Mouse (Mus musculus): Measurements from ENCODE around the gene Tmem121b. TPM values are rescaled to one million over a fixed set of nuclear protein-coding genes. Genes with fewer than 3 reads are reported as not detected.
A peak's percentile ranks its signal among the peaks of the same experiment; 100 is the strongest.

The Tmem121b gene
- total and polyA plus RNA-seq, 2 experiments from 2014 or later = 3.0 to 27.6 TPM

GRCm38 (mm10) chr6:120466609-120467329 is 26.8 kb downstream of the Tmem121b start:
- Histone ChIP-seq H3K4me1 (ENCODE audit: insufficient read depth) (0 out of 2 replicates have a peak, but pooled peaks cover under 1% of the 10 kb centered on the region), H3K4me2 (ENCODE audit: low read depth) (no peak overlapping the region), H3K36me3 (ENCODE audit: insufficient read depth) (no peaks in the 10 kb centered on the region), H3K9me3 (ENCODE audit: low read length) (no peaks in the 10 kb centered on the region), H3K27ac (ENCODE audit: low read depth, low read length) (no peak overlapping the region), H3K4me3 (ENCODE audit: low read depth, low read length) (no peak overlapping the region), H3K27me3 (ENCODE audit: insufficient read depth, low read length) (peaks cover 17% of the 10 kb centered on the region), H3K9ac (no peak overlapping the region)
- TF ChIP-seq CTCF (IDR thresholded peaks at IDR 0.05; ENCODE audit: low read depth) = no peak
- DNase-seq (no peak), ATAC-seq (no peak)
- whole genome bisulfite sequencing = 79% methylated on average over 10 of the region's 10 CpGs

DNA sequence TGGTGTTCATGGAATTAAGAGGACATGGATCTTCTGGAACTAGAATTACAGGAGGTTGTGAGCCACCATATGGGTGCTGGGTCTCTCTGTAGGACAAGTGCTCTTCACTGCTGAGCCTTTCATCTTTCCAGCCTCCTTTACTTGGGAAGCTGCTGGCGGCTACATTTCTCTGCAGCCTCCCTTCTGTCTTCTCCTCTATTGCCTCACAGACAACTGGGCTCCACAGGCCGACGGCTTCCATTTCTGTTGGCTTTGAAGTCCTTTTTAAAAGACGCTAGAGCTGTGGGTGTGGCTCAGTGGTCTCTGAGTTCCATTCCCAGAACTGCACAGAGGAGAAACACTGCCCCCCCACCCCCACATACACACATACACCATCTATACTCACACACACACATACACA is 28.2 kb downstream of the Tmem121b start:
- ATAC-seq (no peak), DNase-seq (no peak)
- Histone ChIP-seq H3K4me3 (ENCODE audit: low read depth, low read length) (no peak overlapping the region), H3K27ac (ENCODE audit: low read depth, low read length) (no peak overlapping the region), H3K27me3 (ENCODE audit: insufficient read depth, low read length) (peaks cover 17% of the 10 kb centered on the region), H3K9me3 (ENCODE audit: low read length) (no peaks in the 10 kb centered on the region), H3K4me1 (ENCODE audit: insufficient read depth) (no peaks in the 10 kb centered on the region), H3K36me3 (ENCODE audit: insufficient read depth) (no peaks in the 10 kb centered on the region), H3K9ac (no peak overlapping the region), H3K4me2 (ENCODE audit: low read depth) (no peak overlapping the region)
- WGBS = 49% methylated on average over 4 of the region's 4 CpGs
- no peak for TF ChIP-seq CTCF (IDR thresholded peaks at IDR 0.05; ENCODE audit: low read depth)

DNA sequence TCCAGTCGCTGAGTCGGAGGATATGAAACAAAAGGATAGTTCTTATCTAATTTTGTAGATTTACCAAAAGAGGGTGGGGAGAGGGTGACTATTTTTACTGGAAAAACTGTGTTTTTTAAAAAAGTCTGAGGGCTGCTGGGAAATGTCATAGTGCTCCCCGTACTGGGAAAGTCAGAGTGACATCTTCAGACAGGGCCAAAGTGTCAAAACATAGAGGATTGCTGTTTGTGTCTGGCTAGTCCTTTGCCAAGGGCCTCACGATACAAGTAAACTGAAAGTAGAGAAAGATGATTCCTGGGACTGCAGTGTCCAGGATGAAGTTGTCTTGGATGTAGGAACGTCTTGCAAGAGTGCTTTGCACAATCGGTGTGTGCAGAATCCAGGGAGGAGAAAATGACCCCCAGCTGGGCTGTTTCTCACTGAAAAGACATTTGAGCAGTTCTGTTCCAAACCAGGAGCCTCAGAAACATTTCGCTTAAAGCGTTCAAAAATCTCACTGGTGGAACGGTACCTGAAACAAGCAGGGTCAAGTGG is 29.1 kb downstream of the Tmem121b start:
- ATAC-seq = no peak
- Histone ChIP-seq H3K4me3 (ENCODE audit: low read depth, low read length) (no peak overlapping the region), H3K36me3 (ENCODE audit: insufficient read depth) (no peaks in the 10 kb centered on the region), H3K4me2 (ENCODE audit: low read depth) (0 out of 2 replicates have a peak overlapping the region, but pooled peaks have one; percentile 53), H3K27me3 (ENCODE audit: insufficient read depth, low read length) (peaks cover 17% of the 10 kb centered on the region), H3K4me1 (ENCODE audit: insufficient read depth) (no peaks in the 10 kb centered on the region), H3K27ac (ENCODE audit: low read depth, low read length) (no peak overlapping the region; the same call in 1 of the 2 replicates), H3K9me3 (ENCODE audit: low read length) (no peaks in the 10 kb centered on the region), H3K9ac (no peak overlapping the region)
- TF ChIP-seq CTCF (IDR thresholded peaks at IDR 0.05; ENCODE audit: low read depth) = no peak
- no peak for DNase-seq
- 54% methylated on average over 9 of the region's 9 CpGs for WGBS

DNA sequence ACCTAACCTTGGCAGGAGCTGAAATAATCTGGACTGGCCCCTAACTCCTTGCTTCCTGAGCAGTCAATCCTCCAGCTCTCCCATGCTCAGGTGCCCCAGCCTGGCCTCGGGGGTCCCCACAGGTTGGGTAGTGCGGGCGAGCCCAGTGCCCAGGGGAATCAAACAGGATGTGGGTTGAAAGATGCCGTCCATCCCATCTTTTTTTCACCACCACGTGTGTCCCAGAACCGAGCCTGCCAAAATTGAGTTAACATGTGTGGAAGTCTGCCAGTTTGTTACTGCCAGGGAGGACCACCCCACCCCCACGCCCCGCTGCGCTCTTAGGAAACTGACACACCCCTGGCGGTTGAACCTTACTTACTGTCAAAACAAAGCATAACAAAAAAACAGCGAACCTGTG is 29.7 kb downstream of the Tmem121b start:
- Histone ChIP-seq H3K27me3 (ENCODE audit: insufficient read depth, low read length) (peaks cover 17% of the 10 kb centered on the region), H3K4me3 (ENCODE audit: low read depth, low read length) (peak overlapping the region; percentile 51), H3K4me1 (ENCODE audit: insufficient read depth) (no peaks in the 10 kb centered on the region), H3K27ac (ENCODE audit: low read depth, low read length) (no peak overlapping the region), H3K9ac (0 out of 2 replicates have a peak overlapping the region, but pooled peaks have one; percentile 49), H3K4me2 (ENCODE audit: low read depth) (peak overlapping the region; percentile 53), H3K9me3 (ENCODE audit: low read length) (no peaks in the 10 kb centered on the region), H3K36me3 (ENCODE audit: insufficient read depth) (no peaks in the 10 kb centered on the region)
- no peak for TF ChIP-seq CTCF (IDR thresholded peaks at IDR 0.05; ENCODE audit: low read depth)
- 5% methylated on average over 11 of the region's 11 CpGs for WGBS
- ATAC-seq = no peak
- DNase-seq = peak; percentile 46

- H3K9me3 ChIP-seq (ENCODE audit: low read length) = no peaks in the 10 kb centered on the region
- H3K4me3 ChIP-seq (ENCODE audit: low read depth, low read length) = peak within 1 kb of the TSS; percentile 51
- peaks cover 17% of the 10 kb centered on the region for H3K27me3 ChIP-seq (ENCODE audit: insufficient read depth, low read length)
- no peak within 1 kb of the TSS for H3K27ac ChIP-seq (ENCODE audit: low read depth, low read length)
- H3K9ac ChIP-seq = peak within 1 kb of the TSS; percentile 49
- WGBS = under 1% methylated on average over 90 of the region's 90 CpGs
- no peak for TF ChIP-seq CTCF (IDR thresholded peaks at IDR 0.05; ENCODE audit: low read depth)
- no peaks in the 10 kb centered on the region for H3K4me1 ChIP-seq (ENCODE audit: insufficient read depth)
- DNase-seq = peak; percentile 50
- ATAC-seq = peak; percentile 80
- no peaks in the 10 kb centered on the region for H3K36me3 ChIP-seq (ENCODE audit: insufficient read depth)
- peak within 1 kb of the TSS; percentile 53 for H3K4me2 ChIP-seq (ENCODE audit: low read depth)
Measured at GRCm38 (mm10) chr6:120463086-120463871, 30.3 kb downstream of the Tmem121b start, which contains the start of gene Il17ra. Gene Il17ra, plus strand, starts transcription at chr6:120463247.

DNA sequence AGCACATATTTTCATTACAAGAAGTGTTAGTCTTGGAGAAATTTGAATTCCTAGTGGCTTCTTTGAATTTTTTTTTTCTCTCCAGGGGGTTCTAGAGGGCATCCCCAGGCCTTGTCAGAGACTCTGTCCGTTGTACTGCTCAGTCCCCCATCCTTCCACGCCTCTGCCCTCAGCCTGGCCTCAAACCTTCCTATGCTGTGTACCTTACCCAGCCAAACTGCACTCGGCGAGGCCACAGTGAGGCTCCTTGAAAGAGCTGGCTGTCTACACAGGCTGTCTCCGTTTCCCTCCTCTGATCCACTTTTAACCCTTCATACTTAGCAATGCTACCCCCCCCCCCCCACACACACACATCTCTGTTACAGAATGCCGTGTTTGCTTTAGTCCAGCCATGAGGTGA is 31.4 kb downstream of the Tmem121b start:
- 51% methylated on average over 6 of the region's 6 CpGs for WGBS
- no peak overlapping the region for H3K4me2 ChIP-seq (ENCODE audit: low read depth)
- no peaks in the 10 kb centered on the region for H3K9me3 ChIP-seq (ENCODE audit: low read length)
- no peak overlapping the region for H3K27ac ChIP-seq (ENCODE audit: low read depth, low read length)
- no peaks in the 10 kb centered on the region for H3K4me1 ChIP-seq (ENCODE audit: insufficient read depth)
- peaks cover 17% of the 10 kb centered on the region for H3K27me3 ChIP-seq (ENCODE audit: insufficient read depth, low read length)
- ATAC-seq (no peak), DNase-seq (no peak)
- H3K4me3 ChIP-seq (ENCODE audit: low read depth, low read length) = no peak overlapping the region
- no peak for TF ChIP-seq CTCF (IDR thresholded peaks at IDR 0.05; ENCODE audit: low read depth)
- no peaks in the 10 kb centered on the region for H3K36me3 ChIP-seq (ENCODE audit: insufficient read depth)
- H3K9ac ChIP-seq = no peak overlapping the region
